Mouse (Mus musculus): ENCODE measurements at regions not wholly inside any gene's neighbourhood (a gene's known extent, or its start where the extent isn't known, plus 50 kb on each side); places are given as distances from the start of the nearest gene placed in this dataset.
"Not testable (repeated sequence)": the region's sequence is repeated elsewhere in the genome, so short reads cannot be mapped to it uniquely, and the experiment has no call there.

DNA sequence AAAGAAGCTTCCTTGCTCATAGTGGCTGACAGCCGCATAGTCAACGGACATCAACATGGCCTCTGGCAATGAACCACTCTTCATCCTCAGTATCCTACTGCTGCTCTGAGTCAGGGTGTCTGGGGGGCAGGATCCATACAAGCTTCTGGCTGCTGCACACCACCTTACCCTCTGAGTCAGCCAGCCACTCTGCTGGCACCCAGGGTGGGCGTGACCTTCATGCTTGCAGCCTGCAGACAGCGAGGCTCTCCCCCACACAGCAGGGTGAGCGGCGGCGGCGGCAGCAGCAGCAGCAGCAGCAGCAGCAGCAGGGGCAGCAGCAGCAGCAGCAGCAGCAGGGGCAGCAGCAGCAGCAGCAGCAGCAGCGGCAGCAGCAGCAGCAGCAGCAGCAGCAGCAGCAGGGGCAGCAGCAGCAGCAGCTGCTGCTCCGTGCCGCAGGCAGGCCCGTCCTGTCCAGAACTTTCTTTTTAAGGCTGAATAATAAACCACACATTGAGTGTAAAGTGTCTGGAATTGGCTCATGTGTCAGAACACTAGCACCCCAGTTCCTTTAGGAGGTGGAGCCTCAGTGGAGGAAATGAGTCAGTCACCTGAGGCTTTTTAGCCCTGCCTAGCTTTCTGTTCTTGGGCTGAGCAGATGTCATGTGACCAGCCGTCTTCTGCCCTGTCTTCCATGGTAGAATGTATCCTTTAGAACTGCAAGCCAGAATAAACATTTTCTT, 186.3 kb downstream of the 1810013L24Rik start:
- no peak for DNase-seq (ENCODE audit: low spot score in 2 of 2)

DNA sequence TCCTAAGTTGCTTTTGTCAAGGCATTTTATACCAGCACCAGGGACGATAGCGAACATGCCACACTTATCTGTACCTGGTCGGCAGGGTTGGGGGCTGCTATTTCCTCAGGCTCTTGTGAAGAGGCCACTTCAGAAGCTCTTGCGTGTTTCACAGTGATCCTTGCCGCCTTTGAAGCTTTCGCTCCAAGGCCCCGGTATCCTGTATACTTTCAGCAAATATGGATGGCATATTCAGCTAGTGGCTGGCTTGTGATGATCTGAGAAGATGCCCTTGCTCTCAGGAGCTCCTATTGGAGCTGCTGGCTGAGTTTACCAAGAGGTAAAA, 186.8 kb downstream of the 1810013L24Rik start:
- no peak for DNase-seq (ENCODE audit: low spot score in 2 of 2)

DNA sequence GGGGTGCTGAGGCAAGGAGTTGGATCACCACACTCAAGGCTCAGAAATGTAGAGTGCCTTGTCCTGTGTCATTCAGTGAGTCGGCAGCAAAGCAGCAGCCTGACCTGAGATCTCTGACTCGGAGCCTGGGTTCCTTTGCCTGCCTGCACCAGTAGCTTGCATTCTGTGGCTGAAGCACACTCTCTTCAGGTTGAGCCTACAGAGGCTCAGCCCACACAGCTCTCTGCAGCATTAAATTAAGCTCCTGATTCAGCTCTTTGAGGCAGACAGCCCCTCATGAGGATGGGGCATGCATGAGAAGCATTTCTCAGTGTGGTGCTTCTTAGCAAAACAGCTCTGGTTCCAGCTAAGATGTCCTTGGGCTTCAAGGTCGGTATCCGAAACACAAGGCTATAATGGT, 200.8 kb downstream of the 1810013L24Rik start:
- DNase-seq (ENCODE audit: low spot score in 2 of 2): no peak

DNA sequence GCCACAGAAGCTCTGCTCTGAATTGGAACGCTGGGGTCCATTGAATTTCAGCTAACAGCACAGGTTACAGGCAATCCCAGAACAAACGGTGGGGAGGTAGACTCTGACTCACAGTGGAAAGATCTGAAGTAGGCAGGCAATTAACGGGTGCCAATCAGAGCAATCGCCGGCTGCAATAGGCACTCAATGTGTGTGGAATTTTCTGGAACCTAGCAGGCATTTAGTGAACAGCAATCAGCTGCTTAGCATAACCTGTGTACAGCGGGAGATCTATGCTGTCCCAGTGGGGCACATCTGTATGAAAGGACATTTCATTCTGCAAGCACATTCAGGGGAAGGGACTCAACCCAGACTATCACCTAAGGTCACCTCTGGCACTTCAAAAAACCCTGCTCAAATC, 213.4 kb downstream of the 1810013L24Rik start:
- DNase-seq (ENCODE audit: low spot score in 2 of 2): no peak

DNA sequence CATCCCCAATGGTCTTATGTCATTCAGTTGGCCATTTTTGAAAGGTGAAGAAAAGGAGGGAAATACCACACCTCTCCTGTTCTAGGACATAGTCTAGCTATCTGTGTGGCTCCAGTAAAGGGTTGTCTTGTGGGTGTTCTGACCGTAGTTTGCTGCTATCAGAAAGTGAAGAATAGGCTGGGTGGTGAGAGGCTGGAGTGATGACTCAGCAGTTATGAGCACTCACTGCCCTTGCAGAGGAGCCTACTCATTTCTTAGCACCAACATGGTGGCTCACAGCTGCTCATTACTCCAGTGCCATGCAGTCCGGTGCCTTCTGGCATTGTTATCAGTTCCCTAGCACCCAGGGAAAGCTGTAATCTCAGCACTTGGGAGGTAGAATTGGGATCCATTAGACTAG, 217.0 kb downstream of the 1810013L24Rik start:
- no peak for DNase-seq (ENCODE audit: low spot score in 2 of 2)

DNA sequence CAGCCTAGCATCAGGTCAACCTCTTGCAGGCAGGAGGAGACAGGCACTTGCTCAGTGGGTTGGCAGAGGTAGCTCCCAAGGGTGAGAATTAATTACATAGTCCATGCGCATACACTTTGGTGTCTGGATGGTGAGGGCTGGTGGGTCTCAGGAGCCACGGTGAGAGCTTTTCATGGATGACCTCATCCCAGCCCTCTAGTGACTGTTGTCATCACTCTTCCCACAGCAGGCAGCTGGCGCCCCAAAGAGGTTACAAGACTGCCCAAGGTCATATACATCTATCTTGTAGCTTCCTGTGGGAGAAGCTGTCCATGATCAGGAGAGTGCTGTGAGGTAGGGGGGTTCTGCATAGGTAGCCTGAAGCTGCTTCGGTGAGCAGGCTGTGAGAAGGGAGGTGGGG, 224.5 kb downstream of the 1810013L24Rik start:
- DNase-seq (ENCODE audit: low spot score in 2 of 2): no peak

DNA sequence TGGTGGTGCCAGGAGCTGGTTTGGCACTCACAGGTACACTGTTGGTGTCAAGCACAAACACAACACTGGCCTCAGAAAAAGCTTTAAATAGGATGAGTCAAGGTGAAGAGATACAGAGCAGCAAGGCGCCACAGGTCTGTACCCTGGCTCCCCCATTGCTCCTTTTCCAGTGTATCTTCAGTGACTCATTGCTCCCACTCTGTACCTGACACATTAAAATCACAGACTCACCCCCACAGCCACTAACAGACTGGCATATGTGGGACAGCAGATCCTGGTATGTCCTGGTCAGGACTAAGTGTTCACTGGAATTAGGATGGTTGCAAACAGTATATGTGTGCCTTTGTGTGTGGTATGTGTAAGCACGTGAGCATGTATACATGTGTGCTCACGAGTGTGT, 226.5 kb downstream of the 1810013L24Rik start:
- no peak for DNase-seq (ENCODE audit: low spot score in 2 of 2)

DNA sequence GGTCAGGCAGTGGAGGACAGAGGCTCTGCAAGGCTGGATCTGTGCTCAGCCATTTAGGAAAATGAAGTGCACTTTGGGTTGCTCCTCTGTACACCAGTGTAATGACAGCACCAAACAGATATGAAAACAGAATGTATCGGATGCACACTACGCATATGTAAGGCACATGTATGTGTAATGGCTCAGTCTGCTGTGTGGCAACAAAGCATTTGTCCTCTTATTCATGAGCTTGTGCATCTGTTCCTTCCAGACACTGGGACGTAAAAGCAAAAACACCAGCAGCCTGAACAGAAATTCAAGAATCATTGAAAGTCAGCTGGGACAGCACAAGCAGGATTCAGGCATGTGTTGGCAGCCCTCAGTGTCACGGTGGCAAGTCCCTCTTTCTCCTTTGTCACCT, 241.6 kb downstream of the 1810013L24Rik start:
- DNase-seq (ENCODE audit: low spot score in 2 of 2): no peak

DNA sequence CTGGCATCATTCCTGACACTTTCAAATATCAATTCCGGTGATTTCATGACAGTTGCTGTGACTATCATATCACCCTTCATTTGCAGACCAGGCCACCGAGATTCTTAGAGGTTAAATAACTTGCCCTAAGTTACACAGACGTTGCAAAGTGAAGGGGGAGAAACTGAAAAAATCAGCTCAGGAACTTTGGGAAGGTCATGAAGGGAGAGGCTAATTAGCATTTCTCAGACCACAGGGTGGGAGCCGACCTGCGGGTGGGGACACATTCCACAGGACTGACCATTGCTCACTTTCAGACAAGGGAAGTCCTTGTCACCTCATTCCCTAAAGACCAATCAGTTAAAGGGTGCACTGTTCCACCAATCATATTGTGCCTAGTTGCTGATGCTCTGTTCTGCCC, 242.1 kb downstream of the 1810013L24Rik start:
- not testable (repeated sequence) for DNase-seq (ENCODE audit: low spot score in 2 of 2)

DNA sequence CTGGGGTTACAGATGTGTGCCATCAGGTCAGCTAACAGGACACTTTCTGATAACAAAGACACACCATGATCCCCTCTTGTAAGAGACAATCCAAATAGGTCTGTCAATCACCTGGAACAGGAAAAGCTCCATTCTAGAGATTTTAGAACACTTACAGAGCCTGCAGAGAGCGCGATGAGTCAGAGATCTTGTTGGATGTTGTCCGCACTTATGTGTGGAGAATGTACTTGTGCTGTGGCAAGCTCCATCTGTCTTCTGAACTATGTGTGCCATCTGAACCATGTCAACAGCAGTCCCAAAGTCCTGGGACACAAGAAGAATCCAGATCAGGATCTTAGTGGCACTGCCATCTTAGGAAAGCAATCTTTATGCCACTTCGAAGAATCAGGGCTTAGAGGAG, 244.4 kb downstream of the 1810013L24Rik start:
- no peak for DNase-seq (ENCODE audit: low spot score in 2 of 2)

DNA sequence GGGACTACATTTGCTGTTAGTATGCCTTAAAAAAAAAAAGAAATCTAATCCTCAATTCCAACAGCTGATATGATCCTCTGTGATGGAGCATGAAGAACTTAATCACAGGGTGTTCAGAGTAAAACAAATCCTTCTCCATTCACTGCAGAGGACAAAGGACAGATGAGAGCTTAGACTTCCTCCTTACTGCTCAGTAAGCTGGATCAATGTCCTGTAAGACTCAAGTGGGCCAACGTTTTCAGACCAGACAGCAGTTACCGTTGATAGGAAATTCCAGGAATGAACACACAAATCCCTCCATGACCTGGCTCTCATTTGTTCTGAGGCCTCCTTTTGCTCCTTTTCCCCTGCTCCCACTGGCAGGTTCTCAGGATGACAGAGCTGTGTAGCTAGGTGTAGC, 247.6 kb downstream of the 1810013L24Rik start:
- DNase-seq (ENCODE audit: low spot score in 2 of 2): no peak

DNA sequence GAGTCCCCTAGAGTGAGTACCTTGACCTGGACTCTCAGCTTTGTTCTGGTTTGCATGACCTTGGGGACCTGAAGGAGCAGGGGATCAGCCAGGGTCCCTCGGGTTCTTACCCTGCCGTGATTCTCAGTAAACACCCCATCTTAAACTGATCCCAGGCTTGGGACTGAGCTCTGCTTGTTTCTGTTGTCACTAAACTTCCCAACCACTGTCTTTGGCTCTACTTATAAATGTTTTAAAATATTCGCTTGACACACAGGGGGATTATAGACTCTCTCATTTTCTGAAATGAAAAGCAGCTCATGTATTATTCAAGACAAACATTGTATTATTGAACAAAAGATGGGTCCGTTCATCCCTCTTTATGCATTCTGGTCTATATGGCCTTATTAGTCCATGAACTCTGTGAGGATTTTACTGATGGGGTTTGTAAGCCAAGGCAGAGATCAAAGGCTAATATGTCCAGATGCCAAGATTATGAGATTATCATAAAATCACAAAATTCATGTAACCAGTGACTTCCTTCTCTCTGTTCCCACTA, 248.6 kb downstream of the 1810013L24Rik start:
- DNase-seq (ENCODE audit: low spot score in 2 of 2): no peak

DNA sequence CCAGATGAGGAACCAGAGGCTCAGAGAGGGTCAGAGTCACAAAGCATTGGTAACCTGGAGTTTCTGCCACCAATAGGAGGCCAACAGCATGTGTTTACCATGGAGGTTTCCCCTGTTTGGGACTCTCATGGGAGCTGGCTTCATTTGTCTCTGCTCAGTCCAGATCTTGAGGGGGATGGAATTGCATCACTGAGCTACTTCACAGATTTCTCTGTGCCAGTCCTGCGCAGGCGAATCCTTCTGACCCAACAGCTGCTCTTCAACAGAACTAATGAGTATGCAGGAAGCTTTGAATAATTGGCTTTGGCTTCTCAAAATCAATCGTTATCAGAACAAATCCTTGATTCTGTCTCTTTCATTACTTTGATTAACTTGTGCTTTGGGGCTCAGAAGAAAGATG, 253.1 kb downstream of the 1810013L24Rik start:
- no peak for DNase-seq (ENCODE audit: low spot score in 2 of 2)

DNA sequence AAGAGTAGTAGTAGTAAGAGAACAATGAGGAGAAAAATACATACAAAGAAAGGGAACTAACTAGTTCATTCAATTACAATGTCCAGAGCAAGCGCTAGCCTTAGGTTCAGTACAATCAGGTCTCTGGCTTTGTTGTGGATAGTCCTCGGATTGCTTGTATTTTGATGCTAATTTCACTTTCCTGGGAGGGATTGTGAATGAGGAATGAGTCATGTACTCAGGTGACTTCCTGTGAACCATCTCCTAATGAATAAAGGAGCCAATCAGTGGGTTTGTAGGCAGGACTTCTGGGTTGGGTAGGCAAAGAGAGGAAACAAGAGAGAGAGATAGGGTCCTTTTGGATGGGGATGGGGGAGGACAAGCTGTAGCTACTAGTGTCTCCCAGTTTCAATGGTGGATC, 253.8 kb downstream of the 1810013L24Rik start:
- no peak for DNase-seq (ENCODE audit: low spot score in 2 of 2)

DNA sequence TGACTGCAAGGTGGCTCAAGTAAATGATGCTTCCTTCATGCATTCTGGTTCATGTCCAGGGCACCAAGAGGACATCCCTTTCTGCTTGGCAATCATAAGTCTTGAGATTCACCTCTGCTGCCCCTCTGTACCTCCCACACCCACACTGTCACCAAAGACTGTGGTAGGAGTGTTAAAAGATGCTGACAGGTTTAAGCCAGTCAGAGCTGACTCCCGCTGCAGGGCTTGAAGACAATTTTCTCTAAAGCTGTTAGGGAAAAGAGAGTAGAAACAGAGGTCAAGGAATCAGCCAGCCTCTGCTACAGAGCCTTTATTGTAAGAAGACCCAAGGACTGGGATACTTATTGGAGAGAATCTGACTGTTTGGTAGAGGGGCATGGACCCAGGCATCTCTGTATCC, 254.7 kb downstream of the 1810013L24Rik start:
- DNase-seq (ENCODE audit: low spot score in 2 of 2): no peak

DNA sequence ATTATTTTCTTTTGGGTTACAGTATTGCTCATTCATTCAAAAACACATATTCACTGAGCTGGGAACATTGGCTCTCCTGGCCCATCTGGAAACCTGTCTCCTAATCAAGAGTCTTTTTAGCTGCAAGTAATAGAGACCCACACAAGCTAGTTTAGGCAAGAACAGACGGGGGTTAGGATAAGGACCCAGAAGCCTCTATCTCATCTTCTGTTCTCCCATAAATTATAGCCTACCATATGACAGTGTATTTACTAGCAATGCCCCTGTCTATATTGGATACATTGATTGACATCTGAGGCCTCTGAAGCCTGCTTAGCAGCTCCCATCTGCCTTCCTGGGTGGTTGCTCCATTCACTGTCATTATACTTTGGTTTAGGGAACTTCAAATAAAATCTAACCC, 255.2 kb downstream of the 1810013L24Rik start:
- no peak for DNase-seq (ENCODE audit: low spot score in 2 of 2)

DNA sequence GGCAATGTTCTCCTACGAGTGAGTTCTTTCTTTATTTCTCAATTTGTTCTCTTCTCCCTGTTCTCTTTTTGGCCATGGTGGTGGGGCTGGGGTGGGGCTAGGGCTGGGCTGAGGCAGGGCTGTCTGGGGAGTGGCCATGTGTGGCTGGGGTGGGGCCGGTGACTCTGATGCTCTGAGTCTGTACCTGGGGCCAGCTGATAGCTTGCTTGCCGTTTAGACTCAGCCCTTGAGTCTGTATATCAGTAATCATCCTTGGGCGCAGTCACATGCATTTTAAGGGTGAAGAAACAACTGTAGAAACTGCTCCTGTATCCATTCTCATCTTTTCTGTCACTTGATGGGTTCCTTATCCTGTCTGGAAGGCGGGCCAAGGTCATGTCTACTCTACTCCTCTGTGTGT, 256.1 kb downstream of the 1810013L24Rik start:
- no peak for DNase-seq (ENCODE audit: low spot score in 2 of 2)

DNA sequence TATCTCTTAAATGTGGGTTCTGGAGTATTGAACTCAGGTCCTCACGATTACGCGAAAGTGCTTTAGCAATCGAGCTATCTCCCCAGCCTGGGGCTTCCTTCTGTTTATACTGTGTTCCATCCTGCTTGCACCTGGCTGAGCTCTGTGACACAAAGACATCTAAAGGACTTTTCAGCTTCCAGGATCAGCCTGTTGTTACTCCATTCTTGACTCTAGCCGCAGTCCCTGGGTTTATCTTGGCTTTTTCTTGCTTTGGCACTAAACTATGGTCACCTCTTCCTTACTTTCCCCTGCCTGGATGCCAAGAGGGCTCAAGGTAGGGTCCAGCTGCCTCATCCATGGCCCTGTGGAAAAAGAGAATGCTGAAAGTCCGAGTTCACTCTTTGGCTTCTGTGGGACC, 261.9 kb downstream of the 1810013L24Rik start:
- no peak for DNase-seq (ENCODE audit: low spot score in 2 of 2)

DNA sequence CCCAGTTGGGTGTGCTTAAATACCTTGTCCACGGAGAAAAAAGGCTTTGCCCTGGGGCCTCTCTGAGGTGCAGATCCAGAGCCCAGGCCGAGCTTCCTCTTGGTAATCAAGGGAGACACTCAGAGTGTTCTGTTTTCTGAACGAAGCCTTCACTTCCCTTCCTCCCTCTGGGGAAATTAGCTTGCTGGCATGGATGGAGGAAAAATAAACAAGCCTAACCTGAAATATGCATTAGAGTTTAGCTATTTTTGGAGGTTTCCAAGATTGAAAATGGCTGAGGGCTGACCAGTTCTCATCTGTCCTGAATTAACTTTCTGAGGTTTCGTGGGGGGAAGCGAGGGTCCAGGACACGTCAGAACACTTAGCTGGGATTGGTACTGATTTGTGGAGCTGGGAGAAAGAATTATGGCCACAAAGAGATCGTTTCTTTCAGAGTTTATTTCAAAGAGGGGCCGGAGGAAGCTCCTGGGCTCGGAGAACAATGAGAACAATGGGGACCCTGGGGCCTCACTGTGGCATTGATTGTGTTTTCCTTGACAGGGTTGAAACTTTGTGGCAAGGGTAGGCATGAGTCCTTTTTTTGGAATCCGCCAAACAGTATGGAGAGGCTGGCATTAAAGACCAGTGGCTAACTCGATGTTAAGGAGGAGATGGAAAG, 262.4 kb downstream of the 1810013L24Rik start:
- no peak for DNase-seq (ENCODE audit: low spot score in 2 of 2)

DNA sequence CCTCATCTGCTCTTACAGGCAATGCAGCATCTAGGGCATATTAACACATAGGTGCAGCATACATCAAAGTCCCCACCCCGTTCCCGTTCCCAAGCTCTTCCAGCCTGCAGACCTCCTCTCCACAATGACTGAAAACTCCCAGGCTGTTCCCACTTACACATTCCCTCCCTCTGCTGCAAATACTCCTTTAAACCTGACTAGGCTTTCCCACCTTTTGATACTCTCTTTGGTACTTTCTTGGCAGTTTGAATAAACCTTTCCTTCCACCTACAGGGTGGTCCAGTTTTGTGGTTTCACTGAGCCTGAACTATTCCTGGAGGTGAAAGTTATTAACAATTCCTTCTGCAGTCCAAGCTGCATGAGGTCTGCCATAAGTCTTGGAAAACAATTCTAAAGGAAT, 263.7 kb downstream of the 1810013L24Rik start:
- no peak for DNase-seq (ENCODE audit: low spot score in 2 of 2)

DNA sequence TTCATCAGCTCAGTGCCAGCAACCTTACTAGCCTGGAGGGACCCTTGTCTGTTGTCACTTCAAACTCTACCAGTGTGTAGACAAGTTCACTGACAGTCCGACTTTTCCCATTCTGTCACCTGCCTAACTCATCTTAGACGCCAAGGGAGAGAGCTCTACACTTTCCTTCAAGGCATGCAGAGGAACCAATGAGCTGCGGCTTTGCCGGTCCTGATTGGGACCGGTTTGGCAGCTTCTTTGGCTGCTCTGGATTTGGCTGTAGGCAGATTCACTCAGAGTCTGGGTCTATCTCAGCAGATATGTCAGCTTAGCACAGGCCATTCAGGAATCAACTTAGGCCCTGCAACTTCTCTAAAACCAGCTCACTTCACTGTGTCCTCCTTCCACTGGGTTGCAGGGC, 264.3 kb downstream of the 1810013L24Rik start:
- no peak for DNase-seq (ENCODE audit: low spot score in 2 of 2)

DNA sequence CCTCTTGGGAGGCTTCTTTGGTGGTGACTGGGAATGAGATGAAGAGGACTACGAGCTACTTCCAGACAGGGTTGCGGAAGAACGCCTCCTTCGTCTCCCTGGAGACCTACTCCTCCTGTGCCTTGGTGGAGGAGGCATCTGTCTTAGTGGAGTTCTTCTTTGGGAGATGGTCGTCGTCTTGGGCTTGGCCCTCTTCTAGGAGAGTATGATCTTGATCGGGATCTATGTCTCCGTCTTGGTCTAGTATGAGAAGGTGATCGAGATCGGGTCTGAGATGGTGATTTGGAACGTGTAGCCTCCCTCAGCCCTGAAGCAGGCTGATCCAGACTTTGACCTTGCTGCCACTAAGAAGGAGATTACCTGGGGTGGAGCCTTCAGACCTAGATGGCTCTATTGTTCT, 276.3 kb downstream of the 1810013L24Rik start:
- DNase-seq (ENCODE audit: low spot score in 2 of 2): no peak

DNA sequence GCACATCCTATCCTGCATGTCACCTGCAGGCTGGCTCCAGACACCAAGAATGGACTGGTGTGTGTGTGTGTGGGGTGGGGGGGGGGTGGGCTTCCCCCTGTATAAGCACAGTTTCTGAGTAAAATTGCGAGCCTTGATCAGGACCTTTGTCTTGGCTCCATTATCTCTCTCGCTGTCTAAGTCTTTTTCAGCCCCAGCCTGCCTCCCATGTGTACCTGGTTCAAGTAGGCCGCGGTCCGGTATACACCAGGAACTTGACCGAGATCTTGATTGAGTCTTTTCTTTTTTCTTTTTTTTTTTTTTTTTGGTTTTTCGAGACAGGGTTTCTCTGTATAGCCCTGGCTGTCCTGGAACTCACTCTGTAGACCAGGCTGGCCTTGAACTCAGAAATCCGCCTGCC, 276.8 kb downstream of the 1810013L24Rik start:
- DNase-seq (ENCODE audit: low spot score in 2 of 2): not testable (repeated sequence)
